8 mouse cellular contexts compared by ENCODE assay signal in the genomic region with DNA sequence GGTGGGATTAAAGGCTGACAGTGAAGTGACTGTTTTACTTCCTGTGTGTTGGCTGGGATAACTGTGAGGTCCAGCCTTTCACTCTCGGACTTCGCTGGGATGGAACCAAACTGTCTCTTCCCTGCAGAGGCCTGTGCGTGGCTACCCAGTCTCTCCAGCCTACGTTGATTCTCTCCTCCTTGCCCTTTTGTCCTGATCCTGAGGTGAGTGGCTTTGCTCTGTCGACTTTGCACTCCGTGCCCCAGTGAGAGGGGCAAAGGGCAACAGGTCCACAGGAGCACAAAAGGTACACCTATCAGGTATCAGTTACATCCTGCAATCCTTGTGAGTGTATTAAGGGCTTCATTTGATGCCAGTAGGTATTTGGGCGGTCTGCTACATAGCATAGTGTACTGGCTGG. TPM values are rescaled to one million over a fixed set of nuclear protein-coding genes. Genes with fewer than 3 reads are reported as not detected.
DNase-seq lines count a peak whose midpoint lies in the region; ATAC-seq lines count a peak whose summit lies in the region.

Def8 (plus strand) TSS at position 87 of the 400 bp plus-strand sequence.

- no peaks in the 10 kb centered on the region for H3K36me3 ChIP-seq in heart, embryonic 11.5 days (ENCODE audit: control insufficient read depth, insufficient read depth, low read length)
- peaks cover 32% of the 10 kb centered on the region for H3K36me3 ChIP-seq in midbrain, embryonic 10.5 days

- DNase-seq in kidney, adult 18-20 months = peak; percentile 39
- no peak for DNase-seq in kidney, postnatal 10 days
- DNase-seq in kidney, postnatal 25 days = peak; percentile 42 to 80
- no peak for DNase-seq in midbrain, embryonic 10.5 days (ENCODE audit: low spot score)
- DNase-seq in frontal cortex, postnatal 14 days (ENCODE audit: low spot score in 2 of 2) = no peak
- DNase-seq in cerebellum, adult 11-12 months = no peak

- no peak for ATAC-seq in common myeloid progenitor, adult 5-6 weeks (replicated peaks; ENCODE audit: low read depth, poor library complexity, severe bottlenecking)
- ATAC-seq in heart, embryonic 11.5 days (replicated peaks; ENCODE audit: insufficient number of reproducible peaks, low FRiP score, low TSS enrichment) = no peak

- H3K9ac ChIP-seq in heart, embryonic 11.5 days (ENCODE audit: low read depth, low read length) = peak within 1 kb of the TSS; percentile 3; the same call in 1 of the 2 replicates

- H3K4me2 ChIP-seq in heart, embryonic 11.5 days = peak within 1 kb of the TSS; percentile 61

- H3K4me3 ChIP-seq in heart, embryonic 11.5 days (ENCODE audit: low read depth, low read length) = peak within 1 kb of the TSS; percentile 33
- H3K4me3 ChIP-seq in midbrain, embryonic 10.5 days = peak within 1 kb of the TSS; percentile 35; the same call in 1 of the 2 replicates

- no peaks in the 10 kb centered on the region for H3K4me1 ChIP-seq in heart, embryonic 11.5 days (ENCODE audit: control insufficient read depth, insufficient read depth, low read length)
- H3K4me1 ChIP-seq in midbrain, embryonic 10.5 days = peaks cover 6% of the 10 kb centered on the region; the same call in 1 of the 2 replicates

- 74% methylated on average over 7 of the region's 7 CpGs for WGBS in heart, embryonic 11.5 days (ENCODE audit: insufficient replicate concordance)
- WGBS in midbrain, embryonic 10.5 days = 80% methylated on average over 7 of the region's 7 CpGs

- H3K27ac ChIP-seq in heart, embryonic 11.5 days (ENCODE audit: low read depth, low read length) = no peak within 1 kb of the TSS
- no peak within 1 kb of the TSS for H3K27ac ChIP-seq in midbrain, embryonic 10.5 days (replicated peaks)

- H3K27me3 ChIP-seq in heart, embryonic 11.5 days (ENCODE audit: control insufficient read depth, insufficient read depth, low read length) = no peaks in the 10 kb centered on the region
- H3K27me3 ChIP-seq in midbrain, embryonic 10.5 days (ENCODE audit: low read depth, poor library complexity, severe bottlenecking) = no peaks in the 10 kb centered on the region

- peaks cover 16% of the 10 kb centered on the region for H3K9me3 ChIP-seq in heart, embryonic 11.5 days (replicated peaks; ENCODE audit: control insufficient read depth, low read length)
- H3K9me3 ChIP-seq in midbrain, embryonic 10.5 days (replicated peaks) = peaks cover 23% of the 10 kb centered on the region

RNA-seq across cellular contexts. Expression of gene Def8, which starts in this region (rescaled TPM):
- total RNA-seq in common myeloid progenitor, adult 5-6 weeks (2017) = 41.3 and 43.9 TPM in 2 replicates
- polyA plus RNA-seq in heart, embryonic 11.5 days (2014; fragmentation: Nextera tagmentation; extraction: Ambion mirVana) = 32.2 and 36.1 TPM in 2 replicates
- polyA plus RNA-seq in midbrain, embryonic 10.5 days (2016; fragmentation: Nextera tagmentation; extraction: Ambion mirVana) = 42.1 and 45.9 TPM in 2 replicates

Comparison
In these comparisons a context has a peak if more than half of its experiments do, and no peak if none do; other contexts are left out.
1. DNase-seq: peak in kidney, adult 18-20 months (single experiment) and kidney, postnatal 25 days (2 of 2); none in kidney, postnatal 10 days (single experiment), midbrain, embryonic 10.5 days (single experiment), frontal cortex, postnatal 14 days (0 of 2) and cerebellum, adult 11-12 months (single experiment).